Mouse (Mus musculus) lung, adult 2 months (tissue): ENCODE measurements around the gene Mapk14.

Experiments used
- CTCF ChIP-seq: fragments of 200-500 bp; IDR thresholded peaks from 2 replicates; pipeline ENCODE4 v1.5.1; 2011; ENCODE audit warnings: mild to moderate bottlenecking, low read length, control low read depth; ENCODE audit not compliant: insufficient read depth
- POLR2A ChIP-seq: fragments of 200-500 bp; IDR thresholded peaks from 2 replicates; pipeline ENCODE4 v1.6.1; 2011; ENCODE audit warnings: low read depth, mild to moderate bottlenecking, control low read depth, low read length, borderline replicate concordance; ENCODE audit errors: extremely low read depth

GRCm38 (mm10) chr17:28699789-28700188 is 8.7 kb downstream of the Mapk14 start:
- no peak for TF ChIP-seq CTCF
- TF ChIP-seq POLR2A = no peak
